11 mouse cellular contexts compared by ENCODE assay signal in genomic region chr8:10198164-10198563, GRCm38 (mm10). TPM values are rescaled to one million over a fixed set of nuclear protein-coding genes. Genes with fewer than 3 reads are reported as not detected.
A peak's percentile ranks its signal among the peaks of the same experiment; 100 is the strongest.
DNase-seq lines count a peak whose midpoint lies in the region; ATAC-seq lines count a peak whose summit lies in the region.
"Had no signal": no experiment of that assay in that cellular context is flagged by ENCODE, and none has a peak within 500 bp of the region (broad histone marks: within the 10 kb centered on the region; RNA-seq: fewer than 3 reads in every experiment).

No protein-coding gene starts in this region.

- WGBS in heart, embryonic 10.5 days, result 82% methylated on average over 7 of the region's 7 CpGs
- 32% methylated on average over 7 of the region's 7 CpGs for WGBS in forebrain, embryonic 15.5 days

- no peak overlapping the region for H3K27ac ChIP-seq in heart, embryonic 10.5 days
- H3K27ac ChIP-seq in forebrain, embryonic 15.5 days (replicated peaks), result no peak overlapping the region

- ATAC-seq in forebrain, embryonic 15.5 days (replicated peaks), result peak; percentile 91

- no peak overlapping the region for H3K4me2 ChIP-seq in forebrain, embryonic 15.5 days (replicated peaks)

- DNase-seq in heart, adult 11 months, result peak; percentile 55
- DNase-seq in heart, embryonic 10.5 days (ENCODE audit: low spot score), result no peak
- peak; percentile 46 to 68 for DNase-seq in layer of hippocampus, postnatal 10 days (ENCODE audit: low spot score in 2 of 2)
- peak; percentile 61 for DNase-seq in retina, postnatal 1 day
- no peak for DNase-seq in ovary, postnatal 36 days (ENCODE audit: low spot score)
- no peak for DNase-seq in heart, postnatal 14 days
- DNase-seq in testis, postnatal 14 days (ENCODE audit: low spot score), result no peak
- DNase-seq: heart, adult 18-20 months; kidney, adult 9 months; liver had no signal

- H3K27me3 ChIP-seq in heart, embryonic 10.5 days (ENCODE audit: insufficient read depth, poor library complexity, severe bottlenecking), result no peaks in the 10 kb centered on the region
- H3K27me3 ChIP-seq in forebrain, embryonic 15.5 days, result no peaks in the 10 kb centered on the region

- H3K4me1 ChIP-seq in heart, embryonic 10.5 days, result peaks cover 10% of the 10 kb centered on the region
- peaks cover 26% of the 10 kb centered on the region for H3K4me1 ChIP-seq in forebrain, embryonic 15.5 days

- intact Hi-C loops in heart, postnatal 14 days (cut with DNase I), result no loop called here

- no peaks in the 10 kb centered on the region for H3K9me3 ChIP-seq in heart, embryonic 10.5 days
- no peaks in the 10 kb centered on the region for H3K9me3 ChIP-seq in forebrain, embryonic 15.5 days

- H3K36me3 ChIP-seq in heart, embryonic 10.5 days, result no peaks in the 10 kb centered on the region
- no peaks in the 10 kb centered on the region for H3K36me3 ChIP-seq in forebrain, embryonic 15.5 days

- H3K9ac ChIP-seq in forebrain, embryonic 15.5 days (replicated peaks), result no peak overlapping the region

- no peak overlapping the region for H3K4me3 ChIP-seq in heart, embryonic 10.5 days
- H3K4me3 ChIP-seq in forebrain, embryonic 15.5 days, result no peak overlapping the region

RNA-seq across cellular contexts. Expression of gene Myo16, which starts 44.5 kb away (rescaled TPM):
- polyA plus RNA-seq in heart, embryonic 10.5 days (2016; fragmentation: Nextera tagmentation; extraction: Ambion mirVana), result 2.2 and 4.6 TPM in 2 replicates
- 3.8 and 4.1 TPM in 2 replicates for polyA plus RNA-seq in forebrain, embryonic 15.5 days (2015; fragmentation: Nextera tagmentation; extraction: Ambion mirVana)
- 10 to 100 TPM; 71.4 to 78.7 TPM for total RNA-seq in layer of hippocampus, postnatal 10 days (2021)
- 1 to 10 TPM; 4.8 to 7.5 TPM for total RNA-seq in heart, postnatal 14 days (2021)

Comparison
In these comparisons a context has a peak if more than half of its experiments do, and no peak if none do; other contexts are left out.
1. DNase-seq: peak in heart, adult 11 months (single experiment), layer of hippocampus, postnatal 10 days (2 of 2) and retina, postnatal 1 day (single experiment); none in heart, embryonic 10.5 days (single experiment), ovary, postnatal 36 days (single experiment), heart, postnatal 14 days (0 of 2) and testis, postnatal 14 days (single experiment).
2. RNA of gene Myo16, which starts 44.5 kb away (total RNA-seq): 71.4 to 78.7 TPM in layer of hippocampus, postnatal 10 days; 4.8 to 7.5 TPM in heart, postnatal 14 days; every median in the first group is over 4 times any median in the second.